Mouse (Mus musculus) thymus, postnatal 25 days (tissue): Measurements from ENCODE around the gene Adarb1.
"Not testable (repeated sequence)": the region's sequence is repeated elsewhere in the genome, so short reads cannot be mapped to it uniquely, and the experiment has no call there.

Experiments used
- DNase-seq: peaks from one replicate; pipeline ENCODE4 v3.0.0; 2022

The Adarb1 gene

DNA sequence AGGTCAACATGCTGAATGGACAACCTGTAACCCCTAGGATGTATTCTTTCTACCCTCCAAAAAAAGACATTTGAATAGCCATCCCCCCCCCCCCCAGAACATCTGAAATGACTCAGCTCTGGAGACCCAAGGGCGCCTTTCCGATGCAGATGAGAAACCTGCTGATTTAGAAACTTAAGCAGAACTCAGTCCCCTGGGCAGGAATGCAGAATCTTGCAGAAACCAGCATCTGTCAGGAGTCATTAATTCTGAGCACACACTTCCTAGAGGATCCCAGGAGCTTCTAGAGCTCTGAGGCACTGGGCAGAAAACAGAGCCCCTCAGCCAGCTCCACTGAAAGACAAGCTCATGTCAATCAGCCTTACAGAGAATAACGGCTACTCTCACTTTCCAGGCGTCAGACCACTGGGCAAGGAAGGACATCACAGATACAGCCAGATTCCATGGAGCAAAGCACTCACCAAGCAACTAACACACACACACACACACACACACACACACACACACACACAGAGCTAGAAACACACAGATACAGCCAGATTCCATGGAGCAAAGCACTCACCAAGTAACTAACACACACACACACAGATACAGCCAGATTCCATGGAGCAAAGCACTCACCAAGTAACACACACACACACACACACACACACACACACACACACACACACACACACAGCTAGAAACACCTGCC is 113.1 kb downstream of the Adarb1 start:
- DNase-seq: no peak

DNA sequence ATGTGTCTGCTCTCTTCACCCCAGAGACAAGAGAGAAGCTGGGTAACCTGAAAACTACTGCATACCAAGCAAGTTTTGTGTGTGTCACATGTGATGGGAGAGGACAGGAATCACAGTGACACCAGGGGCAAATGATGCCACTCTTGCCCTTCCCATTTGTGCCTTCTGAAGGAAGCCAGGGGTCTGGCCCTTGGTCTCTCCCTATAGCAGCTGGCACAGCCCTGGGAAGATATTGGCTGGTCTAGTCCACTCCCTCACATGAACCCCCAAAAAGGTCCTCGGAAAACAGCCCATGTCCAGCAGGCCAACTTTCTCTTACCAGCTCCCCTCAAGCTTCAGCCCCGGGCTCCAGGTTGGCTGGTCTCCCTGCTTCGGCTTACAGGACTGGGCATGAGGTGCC is 113.7 kb downstream of the Adarb1 start:
- no peak for DNase-seq

DNA sequence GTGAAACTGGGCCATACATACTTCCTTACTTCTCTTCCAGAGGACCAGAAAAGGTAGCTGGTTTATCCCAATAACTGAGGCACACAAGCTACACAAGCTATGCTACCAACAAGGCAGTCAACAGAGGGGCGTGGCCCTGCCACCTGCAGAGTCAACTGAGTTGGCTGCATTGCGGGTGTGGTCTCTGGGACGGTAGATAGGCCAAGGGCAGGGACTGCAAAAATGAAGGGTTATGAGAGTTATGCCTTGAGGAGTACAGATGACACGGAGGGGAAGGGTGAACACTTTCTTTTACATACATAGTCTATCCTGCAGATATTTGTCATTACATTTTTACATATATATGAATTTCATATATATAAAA is 117.2 kb downstream of the Adarb1 start:
- DNase-seq: no peak

DNA sequence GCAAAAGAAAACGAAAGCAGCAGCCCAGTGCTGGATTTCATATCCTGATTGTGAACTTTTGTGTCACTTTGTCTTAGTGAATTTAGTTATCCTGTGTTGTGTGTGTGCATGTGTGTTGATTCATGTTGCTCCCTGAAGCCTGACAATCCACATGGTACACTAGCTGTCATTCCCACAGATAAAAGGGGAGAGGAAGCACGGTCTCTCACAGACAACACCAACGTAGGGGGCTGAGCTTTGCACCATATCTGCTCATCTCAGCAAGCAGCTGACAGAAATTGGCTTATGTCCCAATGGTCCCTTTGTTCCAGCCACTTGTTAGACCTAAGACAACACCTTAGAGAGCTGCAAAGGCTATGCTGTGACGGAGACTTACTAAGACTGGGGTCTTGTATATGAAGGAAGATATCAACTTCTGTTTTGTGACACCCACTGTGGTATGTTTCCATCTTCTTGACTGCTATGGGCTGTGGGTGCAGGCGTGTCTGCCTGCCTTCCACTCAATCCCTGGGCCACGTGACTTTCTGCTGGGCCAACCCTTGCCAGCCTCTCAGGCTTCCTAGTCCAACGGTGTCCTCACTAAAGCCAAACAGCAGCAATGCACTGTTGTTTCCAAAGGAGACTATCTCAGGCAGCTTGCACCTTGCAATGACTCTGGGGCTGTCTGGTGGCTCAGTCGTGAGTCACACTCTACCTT is 117.7 kb downstream of the Adarb1 start:
- no peak for DNase-seq

GRCm38 (mm10) chr10:77299194-77299593 is 118.9 kb downstream of the Adarb1 start:
- no peak for DNase-seq

GRCm38 (mm10) chr10:77298621-77299020 is 119.4 kb downstream of the Adarb1 start:
- no peak for DNase-seq

DNA sequence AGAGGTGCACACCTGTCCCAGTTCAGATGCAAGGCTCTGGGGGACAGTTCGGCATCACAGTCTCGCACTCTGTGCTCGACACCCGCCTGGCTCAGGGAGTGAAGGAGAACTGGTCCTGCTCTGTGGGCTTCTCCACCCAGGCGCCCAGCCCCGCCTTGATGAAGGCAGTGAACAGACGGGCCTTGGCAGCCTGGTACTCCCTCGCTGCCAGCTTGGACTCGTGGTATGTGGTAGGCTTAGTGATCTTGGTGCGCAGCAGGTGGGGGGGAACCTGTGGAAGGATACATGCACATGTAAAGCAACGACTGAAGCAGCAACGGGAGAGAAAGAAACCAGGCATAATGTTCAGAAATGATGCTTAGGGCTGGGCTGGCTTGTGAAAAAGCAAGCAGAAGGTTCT is 123.4 kb downstream of the Adarb1 start:
- no peak for DNase-seq

- no peak for DNase-seq
These were observed 127.3 kb downstream of the Adarb1 start for GRCm38 (mm10) chr10:77290624-77291366.

- no peak for DNase-seq
These were observed 128.5 kb downstream of the Adarb1 start for GRCm38 (mm10) chr10:77289559-77289958.

- no peak for DNase-seq
These were observed 129.4 kb downstream of the Adarb1 start for GRCm38 (mm10) chr10:77288639-77289195.

DNA sequence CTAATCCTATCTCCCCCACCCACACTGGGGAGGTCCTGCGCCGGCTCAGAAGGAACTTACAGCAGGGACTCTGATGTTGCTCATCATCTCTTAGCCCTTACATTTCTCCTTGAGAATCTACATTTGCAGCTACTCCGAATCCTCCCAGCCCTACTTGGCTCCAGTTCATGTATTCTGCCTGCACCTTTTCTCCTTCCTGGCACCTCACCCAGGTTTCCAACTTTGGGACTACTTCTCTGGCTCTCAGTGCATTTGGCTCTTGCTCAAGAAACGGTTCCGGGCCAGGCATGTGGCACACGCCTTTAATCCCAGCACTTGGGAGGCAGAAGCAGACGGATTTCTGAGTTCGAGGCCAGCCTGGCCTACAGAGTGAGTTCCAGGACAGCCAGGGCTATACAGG is 130.4 kb downstream of the Adarb1 start:
- DNase-seq: no peak

DNA sequence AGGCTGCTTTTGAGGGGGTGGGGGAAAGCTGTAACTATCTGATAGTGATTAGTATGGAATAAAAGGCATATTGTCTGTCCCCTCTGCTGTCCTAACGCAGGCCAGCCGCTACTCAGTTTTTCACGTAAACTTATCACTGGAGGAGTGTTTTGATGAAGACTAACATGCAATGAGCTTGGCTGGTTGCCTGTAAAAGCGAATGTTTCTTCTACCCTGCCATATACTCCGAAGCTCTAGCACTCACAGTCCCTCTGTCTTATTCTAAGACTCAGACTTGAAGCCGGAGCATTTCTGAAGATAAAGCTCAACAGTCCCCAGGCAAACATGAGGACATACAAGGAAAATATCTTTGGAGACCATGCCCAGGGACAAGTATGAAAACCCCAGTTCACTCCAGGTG is 133.2 kb downstream of the Adarb1 start:
- no peak for DNase-seq

GRCm38 (mm10) chr10:77282822-77283221 is 135.2 kb downstream of the Adarb1 start:
- peak; percentile 65 for DNase-seq

- not testable (repeated sequence) for DNase-seq
These were observed 136.0 kb downstream of the Adarb1 start for GRCm38 (mm10) chr10:77282085-77282484.

- DNase-seq: no peak
These were observed 144.3 kb downstream of the Adarb1 start for GRCm38 (mm10) chr10:77273798-77274197.

- no peak for DNase-seq
These were observed 144.9 kb downstream of the Adarb1 start for GRCm38 (mm10) chr10:77272980-77273730.

DNA sequence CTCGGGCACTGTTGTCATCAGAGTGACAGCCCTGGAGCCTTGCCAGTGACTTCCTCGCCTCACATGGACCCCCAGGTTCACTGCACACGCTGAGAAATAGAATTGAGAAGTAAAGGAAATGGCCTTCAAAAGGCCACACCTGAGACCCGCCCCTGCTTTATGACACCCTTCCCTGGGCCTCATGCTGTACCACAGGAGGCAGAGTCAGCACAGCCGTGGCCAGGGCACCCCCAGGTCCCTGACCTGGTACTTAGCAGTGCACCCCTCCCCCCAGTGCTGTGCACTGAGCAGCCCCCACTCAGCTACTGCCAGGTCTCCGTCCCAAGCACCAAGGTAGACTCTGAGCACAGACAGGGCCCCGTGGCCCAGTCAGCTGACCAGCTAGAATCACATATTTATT is 148.9 kb downstream of the Adarb1 start:
- DNase-seq: no peak

GRCm38 (mm10) chr10:77267027-77267426 is 151.0 kb downstream of the Adarb1 start:
- DNase-seq: no peak

GRCm38 (mm10) chr10:77266281-77266680 is 151.8 kb downstream of the Adarb1 start:
- DNase-seq: no peak

DNA sequence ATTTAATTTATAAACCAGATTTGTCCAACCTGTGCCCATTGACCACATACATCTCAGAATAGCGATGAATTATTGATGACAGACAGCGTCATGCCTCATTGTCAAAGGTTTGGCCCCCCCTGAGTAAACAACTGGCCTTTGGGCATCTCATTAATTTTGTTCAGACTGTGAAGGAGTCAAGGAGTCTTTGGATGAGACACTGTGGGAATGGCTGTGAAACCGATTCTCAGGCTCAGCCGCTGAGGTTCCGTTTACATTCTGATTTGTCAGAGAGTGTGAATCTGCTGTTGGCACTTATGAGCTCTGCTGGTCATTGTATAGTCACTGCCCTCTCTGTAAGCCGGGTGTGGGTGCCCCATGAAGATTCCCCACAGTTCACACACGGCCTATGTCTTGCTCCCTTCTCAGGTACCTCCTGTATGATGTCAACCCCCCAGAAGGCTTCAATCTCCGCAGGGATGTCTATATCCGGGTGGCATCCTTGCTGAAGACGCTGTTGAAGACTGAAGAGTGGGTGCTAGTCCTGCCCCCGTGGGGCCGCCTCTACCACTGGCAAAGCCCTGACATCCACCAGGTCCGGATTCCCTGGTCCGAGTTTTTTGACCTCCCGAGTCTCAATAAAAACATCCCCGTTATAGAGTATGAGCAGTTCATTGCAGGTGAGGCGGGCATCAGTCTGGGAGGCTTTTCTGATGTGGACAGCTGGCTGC is 157.7 kb downstream of the Adarb1 start:
- DNase-seq: no peak

DNA sequence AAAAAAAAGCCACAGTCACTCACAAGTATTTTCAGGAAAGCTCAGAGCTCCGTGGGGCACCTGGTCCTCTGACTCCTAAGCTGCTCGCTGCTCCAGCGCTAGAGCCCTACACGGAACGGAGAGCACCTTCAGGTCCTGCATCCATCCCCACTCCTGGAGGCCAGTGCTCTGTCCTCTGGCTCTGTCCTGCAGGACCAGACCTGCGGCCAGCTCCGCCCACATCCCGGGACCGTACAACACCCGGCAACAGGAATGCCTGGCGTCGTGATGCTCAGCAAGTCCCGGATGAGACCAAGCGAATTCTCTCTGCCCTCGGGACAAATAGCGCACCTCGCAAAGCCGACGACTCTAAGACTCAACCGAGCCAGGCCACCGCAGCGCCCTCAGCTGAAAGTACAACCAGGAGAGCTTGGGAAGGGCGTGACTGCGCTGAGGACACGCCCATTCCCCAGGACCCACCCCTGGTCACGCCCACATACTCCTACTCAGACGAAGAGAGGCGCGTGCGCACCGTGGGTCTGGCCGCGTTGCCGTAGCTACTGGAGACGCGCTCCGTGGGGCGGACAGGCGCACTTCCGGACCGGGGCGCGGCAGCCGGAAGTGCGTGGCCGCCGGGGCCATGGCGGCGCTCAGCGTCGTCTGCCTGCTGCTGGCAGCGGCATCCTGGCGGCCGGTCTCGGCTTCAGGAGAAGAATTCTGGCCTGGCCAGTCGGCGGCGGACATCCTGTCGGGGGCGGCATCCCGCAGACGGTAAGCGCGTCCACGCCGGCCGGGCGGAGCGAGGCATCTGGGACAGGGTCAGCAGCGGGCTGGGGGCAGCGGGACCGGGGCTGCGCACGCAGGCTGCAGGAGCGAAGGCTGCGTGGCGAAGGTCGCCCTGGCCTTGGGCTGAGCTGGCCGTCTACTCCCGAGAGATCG is 159.1 kb downstream of the Adarb1 start, which contains the start of gene Pofut2:
TSS of gene Pofut2 (plus strand) at position 515 of the 918 bp plus-strand sequence.
- DNase-seq: peak; percentile 95
